Mouse (Mus musculus) fibroblast of lung, adult 2 months (primary cell): ENCODE measurements around the gene Kctd14.
A peak's percentile ranks its signal among the peaks of the same experiment; 100 is the strongest.
"Not testable (repeated sequence)": the region's sequence is repeated elsewhere in the genome, so short reads cannot be mapped to it uniquely, and the experiment has no call there.

Source experiments
- DNase-seq: peaks from one replicate; pipeline ENCODE4 v3.0.0-alpha.2; 2011; ENCODE audit warnings: low read depth

Kctd14 gene

GRCm38 (mm10) chr7:97451023-97451422 lies at the start of gene Kctd14:
Gene Kctd14 (plus strand): TSS chr7:97451323.
- not testable (repeated sequence) for DNase-seq

DNA sequence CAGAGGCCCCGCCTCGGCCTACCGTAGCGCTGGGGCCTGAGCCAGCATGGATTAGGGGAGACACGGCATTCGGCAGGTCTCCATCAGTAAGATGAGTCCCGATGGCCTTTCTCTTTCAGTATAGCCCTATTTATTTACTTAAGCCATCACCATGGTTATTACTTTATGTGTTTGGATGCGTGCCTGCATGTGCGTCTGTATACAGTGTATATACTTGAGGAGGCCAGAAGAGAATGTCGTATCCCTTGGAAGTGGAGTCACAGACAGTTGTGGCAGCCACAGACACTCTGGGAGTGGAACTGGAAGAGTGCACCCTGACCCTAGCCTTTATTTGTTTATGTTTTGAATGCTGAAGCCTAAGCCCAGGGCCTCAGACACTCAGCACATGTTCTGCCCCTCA lies 44.0 kb upstream of the Kctd14 start:
- no peak for DNase-seq

DNA sequence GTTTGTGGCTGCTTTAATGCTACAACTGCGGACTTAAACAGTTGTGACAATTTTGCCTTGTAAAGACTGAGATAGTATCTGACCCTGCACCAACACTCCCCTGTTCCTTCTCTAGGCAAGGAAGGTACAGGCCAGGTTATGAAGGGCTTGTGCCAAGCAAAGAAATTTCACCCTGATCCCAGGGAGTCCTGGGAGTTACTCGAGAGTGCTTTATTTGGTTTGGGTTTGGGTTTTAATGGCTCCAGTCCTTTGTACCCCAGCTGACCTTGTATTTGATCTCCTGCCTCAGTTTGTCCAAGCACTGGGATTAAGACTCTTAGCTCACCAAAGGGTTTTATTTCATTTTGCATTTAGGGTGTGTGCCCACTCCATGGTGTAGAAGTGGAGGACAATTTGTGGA lies 40.0 kb upstream of the Kctd14 start:
- no peak for DNase-seq

- no peak for DNase-seq
These were observed 39.5 kb upstream of the Kctd14 start for GRCm38 (mm10) chr7:97411575-97411974.

DNA sequence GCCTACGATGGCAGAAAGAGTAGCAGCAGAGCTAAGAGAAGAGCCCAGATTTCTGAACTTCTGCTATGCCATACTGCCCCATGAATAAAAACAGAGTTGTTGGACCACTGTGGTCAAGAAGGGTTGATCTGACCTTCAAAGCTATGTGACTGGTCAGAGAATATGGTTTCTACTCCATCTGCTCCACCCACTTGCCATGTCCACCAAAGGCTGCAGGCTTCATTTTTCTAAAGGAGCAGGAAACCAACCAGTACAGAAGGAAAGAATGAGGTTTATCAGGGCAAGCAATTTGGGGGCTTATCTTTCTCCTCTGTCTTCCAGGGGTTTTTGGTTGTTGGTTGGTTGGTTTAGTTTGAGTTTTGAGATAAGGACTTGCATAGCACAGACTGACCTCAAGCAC lies 37.1 kb upstream of the Kctd14 start:
- DNase-seq = no peak

- no peak for DNase-seq
These were observed 36.7 kb upstream of the Kctd14 start for GRCm38 (mm10) chr7:97414426-97414825.

- DNase-seq = no peak
These were observed 36.0 kb upstream of the Kctd14 start for GRCm38 (mm10) chr7:97414915-97415687.

DNA sequence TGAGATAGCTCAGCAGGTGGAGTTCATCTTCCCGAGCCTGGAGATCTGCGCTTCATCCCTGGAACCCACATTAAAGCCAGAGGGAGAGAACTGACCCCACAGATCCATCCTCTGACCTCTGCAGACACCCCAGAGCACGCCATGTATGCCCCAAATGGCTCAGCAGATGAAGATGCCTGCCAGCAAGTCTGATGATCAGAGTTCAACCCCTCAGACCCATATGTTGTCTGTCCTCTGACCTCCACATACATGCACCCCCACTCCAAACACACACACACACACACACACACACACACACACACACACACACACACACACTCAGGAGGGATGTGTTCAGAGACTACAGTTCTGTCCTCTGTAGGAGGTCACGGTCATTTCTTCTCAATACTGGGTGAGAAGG lies 34.6 kb upstream of the Kctd14 start:
- DNase-seq = no peak

- DNase-seq = no peak
These were observed 34.0 kb upstream of the Kctd14 start, which contains the start of gene Thrsp for GRCm38 (mm10) chr7:97416906-97417777. Gene Thrsp (minus strand): TSS chr7:97417730.

- no peak for DNase-seq
These were observed 32.4 kb upstream of the Kctd14 start for GRCm38 (mm10) chr7:97418717-97419116.

- no peak for DNase-seq
These were observed 32.0 kb upstream of the Kctd14 start for GRCm38 (mm10) chr7:97419163-97419562.

DNA sequence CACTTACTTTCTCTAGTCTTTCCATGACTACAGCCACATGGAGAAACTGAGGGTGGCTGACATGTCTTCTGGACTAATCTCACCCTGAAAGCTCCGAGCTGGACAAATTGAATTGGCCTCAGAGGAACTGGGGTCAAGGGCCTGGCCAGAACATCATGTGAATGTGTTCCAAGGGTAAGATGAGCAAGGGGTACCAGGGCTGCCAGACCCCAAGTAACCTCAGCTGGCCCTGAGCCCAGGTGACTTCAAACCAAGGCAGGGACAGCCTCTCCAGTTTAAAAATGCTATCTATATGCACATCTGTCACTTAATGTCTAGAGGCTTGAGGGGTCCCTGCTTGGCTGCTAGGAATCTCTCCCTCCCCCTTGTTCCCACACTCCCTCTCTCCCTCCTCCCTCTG lies 30.7 kb upstream of the Kctd14 start:
- DNase-seq = no peak

DNA sequence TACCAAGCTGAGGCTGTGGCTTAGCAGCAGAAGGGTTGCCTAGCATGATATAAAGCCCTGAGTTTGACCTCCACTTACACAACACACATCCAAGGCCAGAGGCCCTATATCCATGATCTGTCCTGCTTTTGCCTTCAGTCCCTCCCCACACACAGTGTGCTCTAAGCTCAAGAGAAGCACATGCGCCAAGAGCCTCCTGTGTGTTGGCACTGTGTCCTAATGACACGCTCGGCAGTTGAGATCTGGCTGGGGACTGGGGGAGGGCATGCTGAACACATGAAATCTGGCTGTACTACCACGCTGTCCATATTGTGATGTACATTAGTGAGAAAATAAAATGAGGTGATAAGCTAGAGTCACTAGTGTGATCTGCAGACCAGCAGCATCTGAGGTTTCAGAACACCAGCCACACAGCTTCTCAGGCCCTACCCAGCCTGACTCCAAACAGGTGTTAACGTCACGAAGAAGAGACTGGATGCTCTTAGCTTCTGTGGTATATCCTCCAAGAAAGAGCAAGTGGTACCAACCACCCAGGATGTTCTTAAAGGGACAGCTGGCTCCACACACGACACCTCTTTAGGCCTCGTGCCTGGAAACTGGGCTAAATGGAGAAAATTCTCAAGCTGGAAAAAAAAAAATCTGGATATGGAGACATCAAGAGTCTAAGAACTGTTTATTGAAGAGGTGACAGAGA lies 30.0 kb upstream of the Kctd14 start:
- DNase-seq = no peak

DNA sequence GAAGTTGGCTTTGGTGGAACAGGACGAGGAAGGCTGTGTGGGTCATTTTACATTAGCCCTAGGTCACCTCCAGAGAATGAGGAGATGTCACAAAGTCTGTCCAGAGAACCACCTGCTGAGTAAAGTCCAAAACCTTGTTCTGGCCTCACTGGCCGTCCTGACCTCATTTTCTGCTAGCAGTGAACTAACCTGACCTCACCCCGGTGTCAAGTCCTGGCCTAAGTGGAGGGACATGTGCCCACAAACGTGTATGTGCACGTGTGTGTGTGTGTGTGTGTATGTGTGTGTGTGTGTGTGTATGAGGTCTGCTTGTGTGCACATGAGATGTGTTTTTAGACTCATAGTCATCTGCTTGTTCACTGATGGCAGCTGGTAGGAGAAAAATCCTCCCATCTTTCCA lies 27.4 kb upstream of the Kctd14 start:
- DNase-seq = no peak

DNA sequence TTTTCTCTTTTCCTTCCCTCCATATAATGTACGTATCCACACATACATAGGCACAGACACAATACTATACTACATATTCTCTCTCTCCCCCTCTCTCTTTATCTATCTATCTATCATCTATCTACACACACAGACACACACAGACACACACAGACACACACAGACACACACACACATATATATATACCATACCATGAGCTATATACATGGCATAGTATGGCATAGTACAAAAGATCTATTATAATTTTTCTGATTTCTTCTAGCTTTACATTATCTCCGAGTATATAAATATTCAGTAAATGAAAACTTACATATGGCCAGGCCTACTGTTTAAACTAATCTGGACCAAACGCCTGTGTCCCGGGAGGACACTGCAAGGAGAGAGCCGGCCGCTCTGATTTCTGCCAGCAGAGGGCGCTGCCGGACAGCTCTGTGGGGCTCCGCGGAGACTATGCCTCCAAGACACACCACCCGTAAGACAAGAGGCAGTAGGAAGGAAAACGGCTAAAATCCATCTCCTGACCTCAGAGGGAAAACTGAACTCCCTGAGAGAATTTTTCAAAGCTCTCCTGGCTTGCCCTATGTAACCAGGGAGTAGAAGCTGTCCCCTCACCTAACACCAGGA lies 26.4 kb upstream of the Kctd14 start:
- DNase-seq = peak; percentile 57

DNA sequence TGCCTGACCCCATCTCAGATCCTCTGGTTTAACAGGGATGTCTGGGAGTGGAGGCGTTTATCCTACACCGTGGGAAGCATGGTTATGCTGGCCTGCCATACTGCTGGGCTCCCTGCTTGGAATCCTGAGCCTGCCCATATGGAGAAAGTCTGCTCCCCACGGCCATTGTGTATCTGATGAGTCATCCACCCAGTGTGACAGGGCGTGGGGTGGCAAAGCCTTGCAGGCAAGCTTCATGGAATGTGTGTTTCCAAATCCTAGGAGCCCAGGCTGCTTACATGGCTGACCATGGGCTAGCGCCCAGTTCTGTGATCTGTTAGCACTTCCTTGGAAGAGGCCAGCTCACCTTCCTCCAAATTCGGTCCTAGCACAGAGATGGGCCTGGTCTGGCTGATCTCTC lies 24.6 kb upstream of the Kctd14 start:
- DNase-seq = peak; percentile 43

DNA sequence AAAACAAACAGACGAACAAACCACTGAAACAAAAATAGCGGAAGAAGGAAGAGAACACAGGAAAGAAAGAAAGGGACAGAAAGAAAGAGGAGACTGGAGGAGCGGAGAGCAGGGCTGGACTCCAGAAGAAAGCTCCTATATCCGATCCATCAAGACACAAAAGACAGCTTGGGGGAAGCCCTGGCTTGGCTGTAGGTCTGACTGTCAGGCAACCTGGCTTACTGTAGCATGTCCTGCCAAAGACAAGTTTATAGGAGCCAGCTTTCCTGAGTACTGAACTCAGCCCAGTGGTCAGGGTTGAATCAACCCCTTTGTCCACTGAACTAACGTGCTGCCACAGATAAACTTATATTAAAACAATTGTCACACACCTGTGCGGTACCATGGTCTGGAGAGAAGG lies 23.8 kb upstream of the Kctd14 start:
- no peak for DNase-seq

- no peak for DNase-seq
These were observed 23.2 kb upstream of the Kctd14 start for GRCm38 (mm10) chr7:97427778-97428420.

DNA sequence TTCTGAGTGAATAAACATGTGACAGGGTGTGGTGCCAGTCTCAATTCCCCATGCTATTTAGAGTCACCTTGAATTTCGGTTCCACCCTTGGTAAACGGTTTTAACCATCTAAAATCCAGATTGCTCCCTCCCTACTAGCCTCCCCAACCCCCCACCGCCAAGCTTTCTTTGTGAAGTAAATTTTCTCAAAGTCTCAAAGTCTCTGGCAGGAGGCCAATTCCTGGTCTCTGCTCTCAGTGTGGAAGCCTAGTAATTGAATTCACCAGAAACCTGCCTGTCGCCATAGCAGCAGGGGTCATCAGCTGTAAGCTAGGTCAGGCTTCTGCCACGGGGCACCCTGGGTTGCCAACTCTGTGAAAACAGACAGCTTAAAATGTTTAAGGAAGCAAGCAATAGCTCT lies 21.4 kb upstream of the Kctd14 start:
- DNase-seq = no peak

- DNase-seq = not testable (repeated sequence)
These were observed 17.6 kb upstream of the Kctd14 start for GRCm38 (mm10) chr7:97433517-97433916.

- no peak for DNase-seq
These were observed 16.6 kb upstream of the Kctd14 start for GRCm38 (mm10) chr7:97434517-97434916.

GRCm38 (mm10) chr7:97438986-97439385 lies 12.1 kb upstream of the Kctd14 start:
- DNase-seq = no peak
